Mouse (Mus musculus): ENCODE measurements around the gene Bfsp1. TPM values are rescaled to one million over a fixed set of nuclear protein-coding genes. Genes with fewer than 3 reads are reported as not detected.

The Bfsp1 gene
- total and polyA plus RNA-seq, 3 experiments, result 0.25 to 0.27 (median 0.26) TPM

DNA sequence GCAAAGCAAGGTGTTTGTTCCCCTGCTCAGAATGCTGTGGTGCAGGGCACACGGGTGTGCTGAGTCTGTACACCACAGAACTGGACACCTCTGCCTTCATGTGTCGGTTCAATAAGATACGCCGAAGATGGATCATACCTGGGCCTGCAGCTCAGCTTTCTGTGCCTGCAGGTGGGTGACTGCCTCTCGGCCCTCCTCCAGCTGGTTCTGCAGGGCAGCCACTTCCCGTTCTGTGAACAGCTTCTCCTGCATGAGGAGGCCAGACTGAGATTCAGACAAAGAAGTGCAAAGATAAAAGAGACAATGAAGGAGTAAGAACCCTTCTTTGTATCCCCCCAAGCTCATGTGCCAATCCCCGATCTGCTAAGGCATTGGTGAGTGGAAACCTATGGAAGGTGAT, 21.4 kb downstream of the Bfsp1 start:
- no peak for TF ChIP-seq EP300 (IDR thresholded peaks at IDR 0.05; ENCODE audit: insufficient read depth, low read depth, low read length)
- no peak for TF ChIP-seq CTCF (IDR thresholded peaks at IDR 0.05)
- TF ChIP-seq POLR2A (IDR thresholded peaks at IDR 0.05; ENCODE audit: insufficient read depth, low read depth, low read length), result no peak
- Histone ChIP-seq H3K9ac (ENCODE audit: low read depth, low read length) (no peak overlapping the region), H3K4me1 (ENCODE audit: control insufficient read depth, insufficient read depth, low read length) (peaks cover 2% of the 10 kb centered on the region; the same call in 1 of the 2 replicates), H3K27ac (no peak overlapping the region), H3K36me3 (ENCODE audit: control insufficient read depth, insufficient read depth, low read length) (no peaks in the 10 kb centered on the region), H3K27me3 (ENCODE audit: control insufficient read depth, insufficient read depth, low read length) (no peaks in the 10 kb centered on the region), H3K4me3 (no peak overlapping the region), H3K79me2 (replicated peaks; ENCODE audit: control insufficient read depth, insufficient read depth, low read length) (no peaks in the 10 kb centered on the region)
- WGBS, result 86% methylated on average over 7 of the region's 7 CpGs
- DNase-seq, result no peak
- intact Hi-C loops (cut with DNase I), result no loop called here

DNA sequence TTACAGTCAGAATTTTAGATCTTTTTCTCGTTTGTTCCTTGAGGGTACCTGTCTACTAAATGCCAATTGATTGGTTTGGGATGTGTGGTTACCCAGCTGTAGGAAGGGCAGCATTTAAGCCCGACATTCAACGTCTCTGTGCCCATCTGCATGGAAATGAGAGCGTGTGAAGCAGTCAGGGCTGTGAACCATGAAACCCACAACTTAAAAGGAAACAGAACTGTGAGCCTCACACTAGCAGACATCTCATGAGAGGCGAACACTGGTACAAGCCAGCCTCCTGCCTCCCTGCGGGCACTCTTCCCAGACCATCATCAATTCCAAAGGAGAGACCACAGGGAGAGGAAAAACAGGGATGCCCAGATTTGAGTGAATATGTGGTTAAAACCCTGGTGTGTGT, 22.1 kb downstream of the Bfsp1 start:
- Histone ChIP-seq H3K4me3 (no peak overlapping the region), H3K27ac (no peak overlapping the region), H3K36me3 (ENCODE audit: control insufficient read depth, insufficient read depth, low read length) (no peaks in the 10 kb centered on the region), H3K9ac (ENCODE audit: low read depth, low read length) (no peak overlapping the region), H3K27me3 (ENCODE audit: control insufficient read depth, insufficient read depth, low read length) (no peaks in the 10 kb centered on the region), H3K79me2 (replicated peaks; ENCODE audit: control insufficient read depth, insufficient read depth, low read length) (no peaks in the 10 kb centered on the region), H3K4me1 (ENCODE audit: control insufficient read depth, insufficient read depth, low read length) (peaks cover 2% of the 10 kb centered on the region; the same call in 1 of the 2 replicates)
- TF ChIP-seq CTCF (IDR thresholded peaks at IDR 0.05) (no peak), EP300 (IDR thresholded peaks at IDR 0.05; ENCODE audit: insufficient read depth, low read depth, low read length) (no peak)
- intact Hi-C loops (cut with DNase I), result no loop called here
- 90% methylated on average over 6 of the region's 6 CpGs for WGBS
- no peak for DNase-seq

DNA sequence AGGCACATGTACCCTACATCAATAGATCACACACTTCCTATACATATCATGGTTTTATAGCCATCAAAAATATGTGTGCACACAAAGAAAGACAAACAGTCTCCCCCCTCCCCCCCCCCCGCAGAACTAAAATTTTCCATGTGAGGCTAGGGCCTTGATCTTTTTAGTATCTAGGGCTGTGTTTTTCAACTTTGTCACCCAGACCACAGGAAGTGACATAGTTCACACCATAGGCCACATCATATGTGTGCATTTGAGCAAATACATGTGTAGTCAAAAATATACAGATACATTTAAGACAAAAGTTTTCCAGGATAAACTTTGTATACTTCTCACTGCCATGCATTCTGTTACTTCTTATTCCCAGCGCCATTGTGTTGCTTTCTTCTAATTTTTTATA, 23.5 kb downstream of the Bfsp1 start:
- 90% methylated on average over 2 of the region's 2 CpGs for WGBS
- intact Hi-C loops (cut with DNase I), result no loop called here
- DNase-seq, result no peak

DNA sequence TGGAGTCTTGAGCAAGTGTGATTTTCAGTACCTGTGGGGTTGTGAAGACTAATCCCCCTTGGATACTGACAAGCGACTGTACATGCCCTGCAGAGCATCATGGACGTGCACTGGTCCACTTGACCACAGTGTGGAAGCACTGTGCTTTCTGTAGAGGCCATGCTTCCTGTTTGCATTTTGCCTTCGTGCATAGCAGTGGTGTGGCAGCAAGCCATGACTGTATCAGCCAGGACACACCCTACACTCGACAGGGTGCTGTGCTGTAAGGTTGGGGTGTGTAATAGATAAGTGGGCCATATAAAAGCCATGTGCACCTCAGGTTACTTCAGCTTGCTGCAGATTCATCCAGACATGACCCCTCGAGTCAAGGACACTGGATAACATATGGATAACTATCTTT, 24.3 kb downstream of the Bfsp1 start:
- DNase-seq, result peak in 1 of 2 experiments; percentile 41
- 33% methylated on average over 5 of the region's 5 CpGs for WGBS

More for the DNA sequence above, 23.5 kb downstream of the Bfsp1 start:
- Histone ChIP-seq H3K27ac (no peak overlapping the region), H3K36me3 (ENCODE audit: control insufficient read depth, insufficient read depth, low read length) (no peaks in the 10 kb centered on the region), H3K27me3 (ENCODE audit: control insufficient read depth, insufficient read depth, low read length) (no peaks in the 10 kb centered on the region), H3K4me1 (ENCODE audit: control insufficient read depth, insufficient read depth, low read length) (peaks cover 2% of the 10 kb centered on the region; the same call in 1 of the 2 replicates), H3K9ac (ENCODE audit: low read depth, low read length) (no peak overlapping the region), H3K4me3 (no peak overlapping the region), H3K79me2 (replicated peaks; ENCODE audit: control insufficient read depth, insufficient read depth, low read length) (no peaks in the 10 kb centered on the region)
- TF ChIP-seq POLR2A (IDR thresholded peaks at IDR 0.05; ENCODE audit: insufficient read depth, low read depth, low read length), result no peak
- TF ChIP-seq CTCF (IDR thresholded peaks at IDR 0.05), result no peak
- no peak for TF ChIP-seq EP300 (IDR thresholded peaks at IDR 0.05; ENCODE audit: insufficient read depth, low read depth, low read length)

DNA sequence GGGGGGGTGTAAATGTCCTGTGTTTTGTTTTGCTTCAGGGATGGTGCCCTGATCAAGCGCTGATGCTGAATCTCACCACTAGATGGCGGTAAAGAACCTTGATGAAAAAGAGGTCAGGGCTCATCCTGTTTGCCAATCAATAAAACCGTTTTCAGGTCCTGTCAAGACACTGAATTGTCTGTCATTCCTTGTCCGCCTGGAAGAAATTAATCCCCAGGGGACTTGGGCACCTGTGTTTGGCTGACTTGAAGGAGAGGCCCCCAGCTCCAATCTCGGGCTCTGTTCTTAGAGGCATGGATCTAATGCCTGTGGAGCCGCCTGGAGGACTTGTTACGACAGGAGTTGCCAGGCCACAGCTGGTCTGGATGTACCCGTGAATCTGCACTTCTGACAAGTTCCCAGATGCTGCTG, 25.7 kb downstream of the Bfsp1 start:
- intact Hi-C loops (cut with DNase I), result loop anchor here (1.0 to 2.0 kb wide), 3 partner anchors 380 to 616 kb away; no protein-coding TSS in a partner anchor
- Histone ChIP-seq H3K27ac (no peak overlapping the region), H3K27me3 (ENCODE audit: control insufficient read depth, insufficient read depth, low read length) (no peaks in the 10 kb centered on the region), H3K36me3 (ENCODE audit: control insufficient read depth, insufficient read depth, low read length) (no peaks in the 10 kb centered on the region), H3K79me2 (replicated peaks; ENCODE audit: control insufficient read depth, insufficient read depth, low read length) (no peaks in the 10 kb centered on the region), H3K4me3 (no peak overlapping the region), H3K4me1 (ENCODE audit: control insufficient read depth, insufficient read depth, low read length) (peaks cover 2% of the 10 kb centered on the region; the same call in 1 of the 2 replicates), H3K9ac (ENCODE audit: low read depth, low read length) (no peak overlapping the region)
- peak; percentile 68 to 71 for DNase-seq
- WGBS, result 2% methylated on average over 8 of the region's 8 CpGs
- TF ChIP-seq CTCF (IDR thresholded peaks at IDR 0.05) (peak; percentile 72), EP300 (IDR thresholded peaks at IDR 0.05; ENCODE audit: insufficient read depth, low read depth, low read length) (0 out of 2 replicates have a peak, but pooled peaks have one; percentile 29), POLR2A (IDR thresholded peaks at IDR 0.05; ENCODE audit: insufficient read depth, low read depth, low read length) (no peak)

More for the DNA sequence above, 24.3 kb downstream of the Bfsp1 start:
- Histone ChIP-seq H3K9ac (ENCODE audit: low read depth, low read length) (no peak overlapping the region), H3K27ac (no peak overlapping the region), H3K4me3 (no peak overlapping the region), H3K79me2 (replicated peaks; ENCODE audit: control insufficient read depth, insufficient read depth, low read length) (no peaks in the 10 kb centered on the region), H3K36me3 (ENCODE audit: control insufficient read depth, insufficient read depth, low read length) (no peaks in the 10 kb centered on the region), H3K27me3 (ENCODE audit: control insufficient read depth, insufficient read depth, low read length) (no peaks in the 10 kb centered on the region), H3K4me1 (ENCODE audit: control insufficient read depth, insufficient read depth, low read length) (peaks cover 2% of the 10 kb centered on the region; the same call in 1 of the 2 replicates)
- intact Hi-C loops (cut with DNase I), result no loop called here
- TF ChIP-seq POLR2A (IDR thresholded peaks at IDR 0.05; ENCODE audit: insufficient read depth, low read depth, low read length), result no peak
- peak; percentile 49 for TF ChIP-seq CTCF (IDR thresholded peaks at IDR 0.05)
- no peak for TF ChIP-seq EP300 (IDR thresholded peaks at IDR 0.05; ENCODE audit: insufficient read depth, low read depth, low read length)

DNA sequence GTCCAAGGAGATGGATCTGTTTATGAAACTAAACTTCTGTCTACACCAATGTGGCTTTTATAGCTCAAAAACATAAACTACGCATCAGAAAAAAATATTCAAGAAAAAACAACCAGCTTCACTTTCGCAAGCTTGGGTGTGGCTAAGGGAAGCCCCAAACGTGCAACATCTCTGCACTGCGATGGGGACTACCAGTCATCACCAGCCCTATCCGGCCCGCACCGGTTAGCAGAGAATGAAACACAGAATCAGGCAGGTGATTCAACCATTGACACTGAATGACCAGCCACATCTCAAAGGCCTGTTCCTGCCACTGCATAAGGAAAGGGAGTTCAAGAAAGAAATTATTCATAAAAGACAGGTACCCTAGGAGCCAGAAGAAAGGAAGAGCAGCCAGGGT, 27.2 kb downstream of the Bfsp1 start:
- H3K9ac ChIP-seq (ENCODE audit: low read depth, low read length), result no peak overlapping the region
- H3K27me3 ChIP-seq (ENCODE audit: control insufficient read depth, insufficient read depth, low read length), result no peaks in the 10 kb centered on the region
- 80% methylated on average over 7 of the region's 7 CpGs for WGBS
- H3K36me3 ChIP-seq (ENCODE audit: control insufficient read depth, insufficient read depth, low read length), result no peaks in the 10 kb centered on the region
- intact Hi-C loops (cut with DNase I), result loop anchor here (2.0 kb wide), 1 partner anchor 617 kb away; no protein-coding TSS in a partner anchor
- TF ChIP-seq EP300 (IDR thresholded peaks at IDR 0.05; ENCODE audit: insufficient read depth, low read depth, low read length) (no peak), CTCF (IDR thresholded peaks at IDR 0.05) (no peak), POLR2A (IDR thresholded peaks at IDR 0.05; ENCODE audit: insufficient read depth, low read depth, low read length) (no peak)
- no peak overlapping the region for H3K4me3 ChIP-seq
- no peak overlapping the region for H3K27ac ChIP-seq
- no peaks in the 10 kb centered on the region for H3K79me2 ChIP-seq (replicated peaks; ENCODE audit: control insufficient read depth, insufficient read depth, low read length)
- H3K4me1 ChIP-seq (ENCODE audit: control insufficient read depth, insufficient read depth, low read length), result peaks cover 2% of the 10 kb centered on the region; the same call in 1 of the 2 replicates
- no peak for DNase-seq

Data from heart, adult 2 months (tissue).